Mouse (Mus musculus) layer of hippocampus, adult 2 months (tissue): ENCODE results near the gene Guf1. TPM values are rescaled to one million over a fixed set of nuclear protein-coding genes. Genes with fewer than 3 reads are reported as not detected.
A peak's percentile ranks its signal among the peaks of the same experiment; 100 is the strongest.

Source experiments
- DNase-seq, 2 experiments: peaks; one replicate each; pipeline ENCODE4 v3.0.0; 2022; ENCODE audit warnings: low spot score in 2 of 2
- H3K27ac ChIP-seq: fragments of 200-600 bp; 2 replicates; pipeline ENCODE4 v1.8.1; 2022
- H3K4me3 ChIP-seq: fragments of 200-600 bp; 2 replicates; pipeline ENCODE4 v1.8.1; 2022; ENCODE audit warnings: mild to moderate bottlenecking
- CTCF ChIP-seq: fragments of 200-600 bp; conservative IDR thresholded peaks from 2 replicates; pipeline ENCODE4 v1.8.1; 2022; ENCODE audit warnings: antibody characterized with exemption, mild to moderate bottlenecking, moderate library complexity
- long read RNA-seq, 2 experiments: library from polyadenylated mRNA; stranded (forward); transcript quantifications; one replicate each; pipeline ENCODE4 v2.0.0; 2021; ENCODE audit warnings: borderline mapping rate in 2 of 2
- total RNA-seq, 2 experiments: library from RNA; stranded (reverse); gene quantifications; 2 replicates each; pipeline ENCODE4 v1.2.3; 2021

Guf1 gene
- 10 to 100 TPM; 24.3 to 24.4 TPM for total RNA-seq
- long read RNA-seq, experiment 1, partial matches to known transcripts = 1 of 15 reads
- long read RNA-seq, experiment 1, other reads (novel, unspliced or antisense) = 10 of 15 reads
- long read RNA-seq, experiment 2, transcript Guf1-202 (17 exons, 3,433 nt) = minor isoform, 6 of 31 reads
- long read RNA-seq, experiment 2, transcript Guf1-207 (15 exons, 3,091 nt) = major isoform, 8 of 31 reads
- long read RNA-seq, experiment 2, partial matches to known transcripts = 2 of 31 reads
- long read RNA-seq, experiment 2, other reads (novel, unspliced or antisense) = 11 of 31 reads

DNA sequence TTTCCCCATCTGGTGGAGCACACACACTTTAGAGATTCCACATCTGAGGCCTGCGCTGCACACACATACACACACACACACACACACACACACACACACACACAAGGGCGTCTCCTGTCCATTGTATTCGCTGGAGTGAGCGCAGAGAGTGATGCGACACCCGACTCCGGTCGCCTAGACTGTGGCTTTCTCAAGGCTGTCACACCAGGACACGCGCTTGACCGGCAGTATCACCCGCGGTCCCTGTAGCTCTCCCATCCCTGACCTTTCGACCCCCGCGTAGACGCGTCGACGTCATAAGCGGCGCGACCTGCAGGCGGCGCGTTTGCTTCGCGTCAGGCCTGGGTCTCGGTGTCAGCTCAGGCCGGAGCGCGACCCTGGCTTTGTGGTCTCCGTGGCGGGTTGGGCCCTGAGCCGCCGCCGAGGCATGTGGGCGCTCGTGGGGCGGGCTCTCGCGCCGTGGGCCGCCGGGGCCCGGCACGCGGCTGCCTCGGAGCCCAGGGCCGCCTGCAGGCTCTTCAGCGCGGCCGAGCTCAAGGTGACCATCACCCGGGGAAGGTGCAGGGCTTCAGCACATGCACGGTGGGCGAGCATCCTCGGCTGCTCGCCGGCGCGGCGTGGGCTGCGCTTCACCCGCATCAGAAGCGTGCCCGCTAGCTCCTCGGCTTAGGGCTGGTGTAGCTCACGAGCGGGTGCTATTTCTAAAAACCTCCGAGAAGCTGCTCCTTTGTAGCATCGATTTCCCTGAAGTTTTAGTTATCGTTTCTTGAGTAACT lies at the start of gene Guf1:
Guf1 (plus strand) TSS at position 296 of the 776 bp plus-strand sequence.
- DNase-seq = peak; percentile 92 to 98
- peak; percentile 24; the same call in 1 of the 2 replicates for TF ChIP-seq CTCF
- H3K27ac ChIP-seq = peak within 1 kb of the TSS; percentile 92
- peak within 1 kb of the TSS; percentile 97 for H3K4me3 ChIP-seq

DNA sequence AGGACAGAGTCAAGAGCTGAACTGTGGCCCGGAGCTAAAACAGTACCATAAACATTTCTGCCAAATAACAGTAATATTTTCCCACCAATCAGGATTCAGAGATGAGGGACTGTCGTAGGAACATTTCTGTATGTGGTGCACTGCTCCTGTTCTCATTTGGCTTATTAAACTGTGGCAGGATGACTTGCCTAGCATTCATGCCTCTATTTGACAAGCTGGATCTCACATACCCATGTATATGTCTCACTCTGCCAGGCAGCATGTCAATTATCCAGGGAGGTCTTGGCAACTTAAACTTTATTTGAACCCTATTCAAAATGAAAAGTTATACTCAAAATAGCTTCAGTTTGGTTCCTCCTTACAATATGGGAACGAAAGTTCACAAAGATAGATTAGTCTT lies 49.7 kb upstream of the Guf1 start:
- Histone ChIP-seq H3K4me3 (no peak overlapping the region), H3K27ac (no peak overlapping the region)
- TF ChIP-seq CTCF = no peak
- DNase-seq = no peak

DNA sequence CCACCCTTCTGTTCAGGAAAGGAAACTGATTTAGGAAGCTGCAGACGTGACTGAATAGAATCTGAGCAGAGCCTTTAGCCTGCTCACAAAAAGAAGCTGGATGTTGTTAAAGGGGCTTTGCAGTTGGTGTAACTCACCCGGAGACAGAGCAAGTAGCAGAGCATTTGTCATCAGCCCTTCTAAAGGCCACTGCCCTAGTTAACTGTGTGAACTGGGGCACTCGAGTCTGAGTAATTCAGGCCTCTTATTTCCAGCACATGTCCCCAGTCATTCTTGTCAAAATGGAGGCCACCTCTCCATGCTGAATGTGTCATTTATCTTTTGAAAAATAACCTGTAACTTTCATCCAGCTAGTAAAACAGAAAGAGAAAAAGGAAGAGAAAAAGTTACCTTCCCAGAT lies 45.1 kb upstream of the Guf1 start:
- Histone ChIP-seq H3K4me3 (no peak overlapping the region), H3K27ac (no peak overlapping the region)
- no peak for TF ChIP-seq CTCF
- no peak for DNase-seq

DNA sequence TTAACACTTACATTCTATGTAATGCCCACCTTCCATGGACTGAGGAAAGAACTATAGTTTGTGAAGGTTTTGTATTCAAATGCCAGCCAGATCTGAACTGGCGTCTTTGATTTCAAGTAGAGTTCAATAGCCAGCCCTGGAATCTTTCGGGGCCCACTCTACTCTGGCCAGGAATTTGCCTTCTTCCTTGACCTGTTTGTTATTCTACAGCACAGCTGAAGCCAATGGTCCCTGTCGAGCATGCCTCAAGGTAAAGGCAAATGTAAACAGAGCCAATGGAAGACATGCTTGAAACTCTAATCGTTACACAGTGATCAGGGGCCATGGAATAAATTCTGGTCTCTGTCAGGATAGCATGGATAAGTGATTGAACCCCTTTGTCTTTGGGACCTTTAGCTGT lies 44.5 kb upstream of the Guf1 start:
- Histone ChIP-seq H3K4me3 (no peak overlapping the region), H3K27ac (no peak overlapping the region)
- no peak for DNase-seq
- no peak for TF ChIP-seq CTCF

DNA sequence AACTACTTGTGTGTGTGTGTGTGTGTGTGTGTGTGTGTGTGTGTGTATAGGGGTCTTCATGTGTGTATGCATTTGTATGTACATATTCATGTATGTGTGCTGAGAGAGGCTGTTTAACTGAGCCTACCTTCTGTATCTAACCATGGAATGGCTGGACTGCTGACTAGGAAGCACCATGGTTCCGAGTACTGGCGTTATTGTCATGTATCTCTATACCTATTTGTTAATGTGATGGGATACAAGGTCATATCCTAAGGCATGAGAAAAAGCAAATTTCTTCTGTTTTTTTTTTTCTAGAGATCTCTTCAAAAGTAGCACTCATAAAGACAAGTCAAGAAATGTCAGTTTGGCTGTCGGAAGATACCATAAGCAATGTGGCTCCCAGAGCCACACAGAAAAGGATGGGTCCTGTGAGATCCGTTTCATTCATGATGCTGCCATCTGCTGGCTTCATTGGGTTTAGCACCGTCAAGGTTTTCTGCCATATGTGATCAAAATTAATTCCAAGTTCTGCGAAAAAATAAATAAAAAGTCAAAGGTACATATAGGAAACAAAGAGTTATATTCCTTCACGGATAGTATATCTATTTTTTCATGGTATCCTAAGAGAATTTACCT lies 36.0 kb upstream of the Guf1 start:
- DNase-seq = peak; percentile 21 to 66
- Histone ChIP-seq H3K4me3 (no peak overlapping the region), H3K27ac (no peak overlapping the region)
- TF ChIP-seq CTCF = peak; percentile 93

DNA sequence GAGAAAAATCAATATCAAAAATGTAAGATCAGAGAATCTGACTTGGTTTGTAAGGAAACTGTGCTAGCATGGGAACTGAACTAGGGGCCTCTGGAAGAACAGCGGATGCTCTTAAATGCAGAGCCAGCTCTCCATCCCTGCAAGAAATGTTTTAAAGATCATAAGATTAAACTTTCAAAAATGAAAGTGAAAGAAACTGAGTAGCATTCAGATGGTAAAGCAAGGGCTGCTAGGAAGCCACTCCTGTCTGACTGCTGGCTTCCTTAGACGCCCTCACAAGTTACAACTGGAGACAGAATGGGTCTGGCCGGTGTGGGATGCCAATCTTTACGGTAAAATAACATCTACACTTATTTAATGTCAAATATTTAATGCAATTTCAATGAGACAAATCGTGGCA lies 34.7 kb upstream of the Guf1 start:
- TF ChIP-seq CTCF = no peak

DNA sequence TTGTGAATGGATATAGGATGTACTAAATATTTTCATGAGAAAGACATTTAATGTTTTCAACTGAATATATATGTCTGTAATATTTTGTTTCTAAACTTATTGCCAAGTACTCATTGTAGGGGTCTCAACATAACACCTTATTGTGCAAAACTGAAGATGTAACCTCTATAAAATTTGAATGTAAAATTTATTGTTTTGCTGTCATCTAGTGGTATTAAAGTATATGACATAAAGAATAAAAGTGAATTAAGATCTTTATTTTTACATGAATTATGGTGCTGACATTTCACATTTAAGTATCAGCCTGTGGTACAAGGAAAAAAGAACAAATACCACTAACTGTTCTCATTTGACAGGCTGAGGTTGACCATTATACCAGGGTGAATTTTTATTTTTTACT lies 32.8 kb upstream of the Guf1 start:
- Histone ChIP-seq H3K4me3 (no peak overlapping the region), H3K27ac (no peak overlapping the region)
- DNase-seq = no peak
- peak; percentile 76 for TF ChIP-seq CTCF

More for the DNA sequence above, 34.7 kb upstream of the Guf1 start:
- no peak overlapping the region for H3K4me3 ChIP-seq
- DNase-seq = no peak
- H3K27ac ChIP-seq = no peak overlapping the region

DNA sequence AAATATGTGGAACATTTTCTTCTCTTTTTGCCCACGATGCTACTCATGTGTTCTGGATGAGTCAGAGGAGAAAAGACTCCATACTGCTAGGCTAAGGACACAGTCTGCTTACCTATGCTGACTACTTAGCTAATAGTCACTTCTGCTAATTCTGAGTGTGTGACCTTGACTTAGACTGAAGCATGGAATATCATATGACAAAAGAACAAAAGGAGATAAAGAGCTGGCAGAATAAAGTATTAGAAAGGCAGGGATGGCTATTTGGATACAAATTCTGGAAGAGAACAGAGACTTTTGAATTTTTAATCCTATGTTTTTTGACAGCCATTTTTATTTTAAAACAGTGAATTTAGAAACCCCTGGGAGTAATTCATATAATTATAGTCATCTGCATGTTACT lies 15.0 kb upstream of the Guf1 start:
- DNase-seq = no peak
- TF ChIP-seq CTCF = no peak
- no peak overlapping the region for H3K27ac ChIP-seq
- no peak overlapping the region for H3K4me3 ChIP-seq

DNA sequence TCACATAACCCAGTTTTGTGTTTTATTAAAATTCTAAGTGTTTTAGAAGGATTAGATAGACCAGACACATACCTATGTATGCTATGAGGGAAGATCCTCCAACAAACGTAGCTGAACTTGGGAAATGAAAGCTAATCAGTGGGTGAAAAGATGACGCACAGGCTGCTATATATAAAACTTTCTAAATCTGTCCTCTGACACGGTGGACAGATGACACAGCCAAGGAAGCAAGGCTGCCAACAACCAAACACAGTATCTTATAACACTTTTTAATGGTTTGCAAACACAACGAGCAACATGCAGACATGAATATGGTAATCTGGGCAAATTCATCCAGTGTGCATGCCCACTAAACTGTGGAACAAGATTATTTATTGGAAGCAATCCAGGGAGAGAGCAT lies 14.2 kb upstream of the Guf1 start, which contains the start of gene Yipf7:
Yipf7 (minus strand) TSS at position 160 of the 400 bp plus-strand sequence.
- no peak for DNase-seq
- TF ChIP-seq CTCF = no peak
- Histone ChIP-seq H3K4me3 (no peak within 1 kb of the TSS), H3K27ac (no peak within 1 kb of the TSS)

DNA sequence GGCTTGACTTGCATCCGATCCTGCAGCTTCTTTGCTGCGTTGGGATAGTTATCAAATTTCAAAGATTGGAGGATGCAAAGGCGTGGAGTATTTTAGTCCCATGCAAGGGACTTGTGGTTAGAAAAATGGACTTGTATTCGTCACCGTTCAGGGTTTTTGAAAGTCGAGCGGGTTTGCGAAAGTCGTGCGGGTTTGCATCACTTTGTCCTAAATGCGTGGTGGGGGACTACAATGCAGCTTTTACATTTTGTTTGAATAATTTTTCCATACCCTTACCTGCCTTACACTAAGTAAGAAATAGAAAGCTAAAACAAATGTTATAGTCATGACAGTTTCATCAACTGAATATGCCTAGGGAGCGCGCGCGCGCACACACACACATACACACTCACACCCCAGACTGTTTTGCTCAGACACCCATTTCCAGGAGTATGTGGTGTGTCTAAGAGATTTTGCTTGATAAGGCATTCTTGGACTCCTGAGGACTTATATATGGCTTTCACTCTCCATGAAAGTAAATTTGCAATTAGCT lies 747 bp downstream of the Guf1 start:
- Histone ChIP-seq H3K4me3 (peak overlapping the region; percentile 97), H3K27ac (peak overlapping the region; percentile 92)
- DNase-seq = no peak
- TF ChIP-seq CTCF = no peak

DNA sequence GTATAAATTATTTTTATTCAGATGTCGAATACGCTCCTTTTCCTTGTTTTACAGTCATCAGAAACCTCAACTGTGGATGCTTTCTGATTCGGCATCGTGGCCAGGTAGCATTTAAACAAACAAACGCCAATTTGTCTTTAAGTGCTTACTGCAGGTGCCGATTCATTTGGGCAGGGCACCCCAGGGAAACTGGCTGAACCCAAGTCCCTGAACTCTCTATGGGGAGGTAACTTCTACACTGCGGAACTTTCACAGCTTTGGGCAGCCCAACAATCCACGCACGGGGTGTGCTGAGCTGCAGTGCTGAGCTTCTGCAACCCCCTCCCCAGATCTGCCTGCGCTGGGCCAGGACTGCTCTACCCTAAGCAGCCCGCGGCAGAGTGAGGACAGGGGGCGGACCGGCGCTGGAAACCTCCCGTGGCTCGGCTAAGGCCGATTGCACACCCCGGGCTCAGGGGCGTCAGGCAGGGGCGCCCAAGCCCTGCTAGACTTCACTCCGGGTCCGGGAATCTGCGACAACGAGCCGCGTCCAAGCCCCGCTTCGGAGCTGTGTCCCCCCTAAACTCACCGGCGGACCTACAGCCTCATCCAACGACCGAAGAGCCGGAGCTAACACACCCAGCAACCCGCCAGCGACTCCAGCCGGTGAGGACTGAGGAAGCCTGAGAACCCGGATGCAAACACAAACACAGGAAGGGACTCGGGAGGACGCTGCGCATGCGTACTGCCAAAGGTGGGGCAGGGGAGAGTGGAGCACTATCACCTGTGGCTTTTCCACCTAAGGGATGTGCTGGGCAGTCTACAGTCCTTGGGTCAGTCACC lies 35.1 kb downstream of the Guf1 start, which contains the start of gene Gnpda2:
Gnpda2 (minus strand) TSS at position 701 of the 822 bp plus-strand sequence.
- Histone ChIP-seq H3K27ac (peak within 1 kb of the TSS; percentile 87), H3K4me3 (peak within 1 kb of the TSS; percentile 84)
- TF ChIP-seq CTCF = peak; percentile 55
- DNase-seq = peak; percentile 89 to 90

DNA sequence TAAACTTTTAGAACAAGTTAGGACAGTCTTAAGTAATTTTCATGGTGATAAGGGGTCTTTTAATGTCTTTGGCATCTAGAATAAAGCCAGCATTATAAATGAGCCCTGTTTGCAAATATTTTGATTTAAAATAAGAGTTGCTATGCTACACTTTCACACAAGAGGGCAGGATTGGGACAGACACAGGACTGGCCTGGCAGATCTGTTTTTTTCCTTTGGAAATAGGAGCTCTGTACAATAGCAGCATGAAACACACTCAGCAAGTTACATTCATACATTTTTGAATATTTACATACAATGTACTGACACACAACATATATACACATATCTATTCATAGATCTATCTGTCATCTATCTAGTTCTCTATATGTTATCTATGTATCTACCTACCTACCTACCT lies 44.3 kb downstream of the Guf1 start:
- peak in 1 of 2 experiments; percentile 27 for DNase-seq
- Histone ChIP-seq H3K27ac (no peak overlapping the region), H3K4me3 (no peak overlapping the region)
- peak; percentile 79 for TF ChIP-seq CTCF
